8 mouse cellular contexts compared by ENCODE assay signal in the genomic region with DNA sequence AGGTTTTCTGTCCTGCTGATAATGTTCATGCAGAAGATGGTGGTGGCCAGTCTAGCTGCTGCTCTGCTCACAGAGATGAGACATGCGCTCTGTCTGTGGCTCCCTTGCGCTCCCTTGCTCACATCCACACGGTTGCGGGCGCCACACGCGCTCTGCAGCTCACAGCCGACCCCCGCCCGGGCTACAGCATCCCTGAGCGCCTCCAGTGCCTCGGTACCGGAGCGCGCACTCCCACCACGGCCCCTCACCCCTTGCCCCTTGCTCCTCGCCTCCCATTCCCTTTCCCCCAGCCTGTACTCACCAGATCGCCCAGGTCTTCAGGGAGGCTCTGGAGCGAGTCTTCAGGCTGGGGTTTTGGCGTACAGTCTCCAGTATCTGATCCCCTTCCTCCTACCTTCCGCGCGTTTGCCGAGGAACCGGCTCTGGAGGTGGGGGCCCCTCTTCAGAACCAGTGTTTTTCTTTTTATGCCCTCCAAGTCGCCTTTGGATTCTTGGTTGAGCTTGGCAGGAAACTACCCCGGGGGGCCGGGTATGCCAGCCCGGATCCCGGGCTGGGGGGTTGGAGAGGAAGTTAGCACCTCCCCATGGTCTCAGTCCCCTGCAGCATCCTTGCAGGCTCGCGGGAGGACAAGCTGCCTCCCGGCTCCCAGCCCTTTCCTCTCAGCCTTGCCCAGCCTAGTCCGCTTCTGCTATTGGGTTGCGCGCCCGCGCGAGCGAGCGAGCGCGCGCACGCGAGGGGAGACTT. TPM values are rescaled to one million over a fixed set of nuclear protein-coding genes. Genes with fewer than 3 reads are reported as not detected.
DNase-seq lines count a peak whose midpoint lies in the region; ATAC-seq and TF ChIP-seq lines count a peak whose summit lies in the region.

A gene (minus strand): TSS at position 691 of the 745 bp plus-strand sequence.

- H3K4me3 ChIP-seq in ES-Bruce4 (ENCODE audit: low read depth, low read length), result peak within 1 kb of the TSS; percentile 81
- H3K4me3 ChIP-seq in embryonic facial prominence, embryonic 14.5 days (ENCODE audit: low read depth, low read length), result peak within 1 kb of the TSS; percentile 56
- H3K4me3 ChIP-seq in hindbrain, embryonic 13.5 days, result peak within 1 kb of the TSS; percentile 67
- H3K4me3 ChIP-seq in neural tube, embryonic 12.5 days, result peak within 1 kb of the TSS; percentile 61

- TF ChIP-seq EP300 in ES-Bruce4 (IDR thresholded peaks at IDR 0.05; ENCODE audit: insufficient read depth, low read depth, low read length), result no peak

- no peak for TF ChIP-seq CTCF in ES-Bruce4 (IDR thresholded peaks at IDR 0.05; ENCODE audit: low read depth, low read length)

- no peak within 1 kb of the TSS for H3K27ac ChIP-seq in ES-Bruce4 (ENCODE audit: insufficient read depth, low read length)
- H3K27ac ChIP-seq in embryonic facial prominence, embryonic 14.5 days (replicated peaks; ENCODE audit: low read depth, low read length), result no peak within 1 kb of the TSS
- peak within 1 kb of the TSS; percentile 97 for H3K27ac ChIP-seq in hindbrain, embryonic 13.5 days
- peak within 1 kb of the TSS; percentile 66 for H3K27ac ChIP-seq in neural tube, embryonic 12.5 days

- DNase-seq in adrenal gland, postnatal 10 days, result peak; percentile 37
- peak; percentile 84 for DNase-seq in embryonic facial prominence, embryonic 14.5 days (ENCODE audit: low spot score)
- DNase-seq in left cerebral cortex, adult 9 months (ENCODE audit: low spot score in 2 of 2), result peak; percentile 55 to 77
- peak; percentile 41 to 63 for DNase-seq in urinary bladder, postnatal 4 days (ENCODE audit: low spot score in 2 of 2)
- DNase-seq in spleen, adult 12 weeks (ENCODE audit: low spot score), result no peak

- peak within 1 kb of the TSS; percentile 78 for H3K4me2 ChIP-seq in embryonic facial prominence, embryonic 14.5 days (ENCODE audit: low read depth, low read length)
- H3K4me2 ChIP-seq in hindbrain, embryonic 13.5 days, result peak within 1 kb of the TSS; percentile 65
- H3K4me2 ChIP-seq in neural tube, embryonic 12.5 days (replicated peaks), result peak within 1 kb of the TSS; percentile 80

- H3K9ac ChIP-seq in ES-Bruce4 (ENCODE audit: low read depth, poor library complexity, severe bottlenecking), result peak within 1 kb of the TSS; percentile 46
- H3K9ac ChIP-seq in embryonic facial prominence, embryonic 14.5 days (ENCODE audit: low read depth, low read length), result peak within 1 kb of the TSS; percentile 56
- peak within 1 kb of the TSS; percentile 86 for H3K9ac ChIP-seq in hindbrain, embryonic 13.5 days
- H3K9ac ChIP-seq in neural tube, embryonic 12.5 days, result peak within 1 kb of the TSS; percentile 69

- no peaks in the 10 kb centered on the region for H3K9me3 ChIP-seq in ES-Bruce4 (replicated peaks; ENCODE audit: control insufficient read depth, insufficient read depth, low read length, poor library complexity, severe bottlenecking)
- no peaks in the 10 kb centered on the region for H3K9me3 ChIP-seq in embryonic facial prominence, embryonic 14.5 days (ENCODE audit: control insufficient read depth, low read length)
- no peaks in the 10 kb centered on the region for H3K9me3 ChIP-seq in hindbrain, embryonic 13.5 days
- H3K9me3 ChIP-seq in neural tube, embryonic 12.5 days, result no peaks in the 10 kb centered on the region

- peak; percentile 93 for ATAC-seq in embryonic facial prominence, embryonic 14.5 days (ENCODE audit: low read depth)
- peak; percentile 98 for ATAC-seq in hindbrain, embryonic 13.5 days (ENCODE audit: low FRiP score)
- ATAC-seq in neural tube, embryonic 12.5 days (ENCODE audit: low FRiP score, low read depth), result peak; percentile 97

- H3K4me1 ChIP-seq in ES-Bruce4 (ENCODE audit: control insufficient read depth, insufficient read depth, low read length), result peaks cover 2% of the 10 kb centered on the region
- no peaks in the 10 kb centered on the region for H3K4me1 ChIP-seq in embryonic facial prominence, embryonic 14.5 days (ENCODE audit: control insufficient read depth, insufficient read depth, low read length)
- H3K4me1 ChIP-seq in hindbrain, embryonic 13.5 days (replicated peaks), result no peaks in the 10 kb centered on the region
- H3K4me1 ChIP-seq in neural tube, embryonic 12.5 days, result 0 out of 2 replicates have a peak, but pooled peaks cover 4% of the 10 kb centered on the region

- no peaks in the 10 kb centered on the region; the same call in 1 of the 2 replicates for H3K27me3 ChIP-seq in ES-Bruce4 (ENCODE audit: control insufficient read depth, insufficient read depth, low read length, poor library complexity, severe bottlenecking)
- H3K27me3 ChIP-seq in embryonic facial prominence, embryonic 14.5 days (replicated peaks; ENCODE audit: control insufficient read depth, insufficient read depth, low read length), result no peaks in the 10 kb centered on the region
- no peaks in the 10 kb centered on the region for H3K27me3 ChIP-seq in hindbrain, embryonic 13.5 days
- H3K27me3 ChIP-seq in neural tube, embryonic 12.5 days (replicated peaks), result no peaks in the 10 kb centered on the region

- no peaks in the 10 kb centered on the region for H3K36me3 ChIP-seq in ES-Bruce4 (ENCODE audit: control insufficient read depth, insufficient read depth, low read length, poor library complexity, severe bottlenecking)
- H3K36me3 ChIP-seq in embryonic facial prominence, embryonic 14.5 days (ENCODE audit: control insufficient read depth, insufficient read depth, low read length), result no peaks in the 10 kb centered on the region
- H3K36me3 ChIP-seq in hindbrain, embryonic 13.5 days, result no peaks in the 10 kb centered on the region
- no peaks in the 10 kb centered on the region for H3K36me3 ChIP-seq in neural tube, embryonic 12.5 days

- WGBS in embryonic facial prominence, embryonic 14.5 days, result under 1% methylated on average over 45 of the region's 46 CpGs
- under 1% methylated on average over 46 of the region's 46 CpGs for WGBS in hindbrain, embryonic 13.5 days
- under 1% methylated on average over 46 of the region's 46 CpGs for WGBS in neural tube, embryonic 12.5 days

- no peak for TF ChIP-seq POLR2A in ES-Bruce4 (IDR thresholded peaks at IDR 0.05; ENCODE audit: insufficient read depth, low read length)

RNA-seq across cellular contexts. Expression of the gene that starts here (rescaled TPM):
- polyA plus RNA-seq in ES-Bruce4 (2011; ENCODE audit: insufficient read depth, insufficient read length, low read depth, missing spikeins), result 1.3 and 1.5 TPM in 2 replicates
- 1 to 10 TPM; 2.0 to 3.9 TPM for total RNA-seq in adrenal gland, postnatal 10 days (2021)
- polyA plus RNA-seq in embryonic facial prominence, embryonic 14.5 days (2014; fragmentation: Nextera tagmentation; extraction: Ambion mirVana), result 2.6 and 3.1 TPM in 2 replicates
- polyA plus RNA-seq in hindbrain, embryonic 13.5 days (2015; fragmentation: Nextera tagmentation; extraction: Ambion mirVana), result 29.1 and 33.0 TPM in 2 replicates
- polyA plus RNA-seq in neural tube, embryonic 12.5 days (2016; fragmentation: Nextera tagmentation; extraction: Ambion mirVana), result 13.0 and 16.3 TPM in 2 replicates

Comparison
In these comparisons a context has a peak if more than half of its experiments do, and no peak if none do; other contexts are left out.
1. H3K27ac ChIP-seq: peak in hindbrain, embryonic 13.5 days (single experiment) and neural tube, embryonic 12.5 days (single experiment); none in ES-Bruce4 (single experiment) and embryonic facial prominence, embryonic 14.5 days (single experiment).
2. Peak in every context shown above with its lines, with median percentiles within 50 percentile points of each other: H3K4me3 ChIP-seq, H3K9ac ChIP-seq, ATAC-seq and H3K4me2 ChIP-seq.